Mouse (Mus musculus) monocyte, adult 5-6 weeks (primary cell): ENCODE measurements around the gene Tbcc. TPM values are rescaled to one million over a fixed set of nuclear protein-coding genes. Genes with fewer than 3 reads are reported as not detected.
A peak's percentile ranks its signal among the peaks of the same experiment; 100 is the strongest.
"Not testable (repeated sequence)": the region's sequence is repeated elsewhere in the genome, so short reads cannot be mapped to it uniquely, and the experiment has no call there.

Experiments used
- ATAC-seq: fragments of 153-309, 156-312 bp; replicated peaks from 2 replicates; pipeline ENCODE4 v1.8.0; 2017; ENCODE audit warnings: mild to moderate bottlenecking; ENCODE audit not compliant: low TSS enrichment, insufficient number of reproducible peaks, severe bottlenecking, poor library complexity, low FRiP score
- total RNA-seq: library from RNA; stranded (forward); fragments of 200-1000, 200-491, 200-594 nt; gene quantifications from 3 replicates; pipeline ENCODE4 v1.2.3, GENCODE M21; 2017

Tbcc gene
- 6.9 to 17.1 TPM (median 7.5 TPM) in 3 replicates for total RNA-seq

GRCm38 (mm10) chr17:46890116-46890815 is at the start of gene Tbcc:
Gene Tbcc (plus strand): TSS chr17:46890684.
- peak; percentile 94 for ATAC-seq

GRCm38 (mm10) chr17:46843022-46843421 is 47.5 kb upstream of the Tbcc start:
- no peak for ATAC-seq

GRCm38 (mm10) chr17:46843716-46844115 is 46.8 kb upstream of the Tbcc start:
- ATAC-seq: no peak

- no peak for ATAC-seq
These were observed 45.7 kb upstream of the Tbcc start for GRCm38 (mm10) chr17:46844811-46845210.

- no peak for ATAC-seq
These were observed 45.2 kb upstream of the Tbcc start for GRCm38 (mm10) chr17:46845262-46845661.

GRCm38 (mm10) chr17:46846573-46846972 is 43.9 kb upstream of the Tbcc start:
- not testable (repeated sequence) for ATAC-seq

- ATAC-seq: no peak
These were observed 43.3 kb upstream of the Tbcc start for GRCm38 (mm10) chr17:46847206-46847605.

- 0 out of 2 replicates have a peak, but pooled peaks have one; percentile 6 for ATAC-seq
These were observed 37.8 kb upstream of the Tbcc start for GRCm38 (mm10) chr17:46852725-46853124.

GRCm38 (mm10) chr17:46853281-46853680 is 37.2 kb upstream of the Tbcc start:
- no peak for ATAC-seq

- ATAC-seq: no peak
These were observed 36.4 kb upstream of the Tbcc start for GRCm38 (mm10) chr17:46854096-46854495.

GRCm38 (mm10) chr17:46854640-46855110 is 35.8 kb upstream of the Tbcc start:
- no peak for ATAC-seq

- no peak for ATAC-seq
These were observed 35.0 kb upstream of the Tbcc start for GRCm38 (mm10) chr17:46855328-46856106.

GRCm38 (mm10) chr17:46856107-46856388 is 34.4 kb upstream of the Tbcc start:
- no peak for ATAC-seq

- peak; percentile 40 for ATAC-seq
These were observed 33.8 kb upstream of the Tbcc start for GRCm38 (mm10) chr17:46856471-46857360.

- peak; percentile 48 for ATAC-seq
These were observed 33.1 kb upstream of the Tbcc start for GRCm38 (mm10) chr17:46857361-46857902.

- 0 out of 2 replicates have a peak, but pooled peaks have one; percentile 7 for ATAC-seq
These were observed 32.4 kb upstream of the Tbcc start, which contains the start of gene Bicral for GRCm38 (mm10) chr17:46857903-46858748. Gene Bicral (minus strand): TSS chr17:46858482.

GRCm38 (mm10) chr17:46858749-46859444 is 31.6 kb upstream of the Tbcc start:
- no peak for ATAC-seq
